Mouse (Mus musculus) lung, adult 2 months (tissue): ENCODE measurements around the gene Catsper4. TPM values are rescaled to one million over a fixed set of nuclear protein-coding genes. Genes with fewer than 3 reads are reported as not detected.
A peak's percentile ranks its signal among the peaks of the same experiment; 100 is the strongest.

Experiments used
- DNase-seq: peaks from one replicate; pipeline ENCODE4 v3.0.0; 2022
- H3K4me1 ChIP-seq: fragments of 200-500 bp; 2 replicates; pipeline ENCODE4 v1.6.1; 2011; ENCODE audit warnings: low read length; ENCODE audit not compliant: control insufficient read depth, insufficient read depth
- H3K4me3 ChIP-seq: fragments of 200-500 bp; replicated peaks from 2 replicates; pipeline ENCODE3; 2011; ENCODE audit warnings: low read depth, mild to moderate bottlenecking, control low read depth, low read length; ENCODE audit errors: extremely low read depth
- CTCF ChIP-seq: fragments of 200-500 bp; IDR thresholded peaks from 2 replicates; pipeline ENCODE4 v1.5.1; 2011; ENCODE audit warnings: mild to moderate bottlenecking, low read length, control low read depth; ENCODE audit not compliant: insufficient read depth
- POLR2A ChIP-seq: fragments of 200-500 bp; IDR thresholded peaks from 2 replicates; pipeline ENCODE4 v1.6.1; 2011; ENCODE audit warnings: low read depth, mild to moderate bottlenecking, control low read depth, low read length, borderline replicate concordance; ENCODE audit errors: extremely low read depth
- WGBS: fragments of 180-500 bp; shearing (Covaris S2); methylation state at CpG from one replicate; pipeline ENCODE4 v1.1.7; 2018; 5-methylcytosine and 5-hydroxymethylcytosine counted together
- polyA plus RNA-seq: library from polyadenylated mRNA; depleted of rRNA; stranded (reverse); fragments of >200 nt; gene quantifications from 2 replicates; pipeline ENCODE4 v1.2.3, GENCODE M21; 2012; rRNA removed

The Catsper4 gene
- polyA plus RNA-seq, 1 experiment = 0.20 TPM

GRCm38 (mm10) chr4:134186268-134186667, 40.9 kb downstream of the Catsper4 start:
- TF ChIP-seq POLR2A (no peak), CTCF (no peak)
- 2% methylated on average over 22 of the region's 22 CpGs for WGBS
- no peak for DNase-seq
- Histone ChIP-seq H3K4me3 (peak overlapping the region; percentile 71), H3K4me1 (no peaks in the 10 kb centered on the region; the same call in 1 of the 2 replicates)

- H3K4me3 ChIP-seq = no peak overlapping the region
- no peaks in the 10 kb centered on the region; the same call in 1 of the 2 replicates for H3K4me1 ChIP-seq
- 82% methylated on average over 3 of the region's 3 CpGs for WGBS
- no peak for DNase-seq
- TF ChIP-seq POLR2A = no peak
- TF ChIP-seq CTCF = no peak
These were observed 41.6 kb downstream of the Catsper4 start for GRCm38 (mm10) chr4:134185569-134185968.

GRCm38 (mm10) chr4:134183711-134184110, 43.5 kb downstream of the Catsper4 start:
- WGBS = 64% methylated on average over 3 of the region's 3 CpGs
- no peak for TF ChIP-seq POLR2A
- TF ChIP-seq CTCF = no peak
- H3K4me3 ChIP-seq = no peak overlapping the region
- no peak for DNase-seq
- no peaks in the 10 kb centered on the region; the same call in 1 of the 2 replicates for H3K4me1 ChIP-seq

GRCm38 (mm10) chr4:134181825-134182224, 45.4 kb downstream of the Catsper4 start:
- DNase-seq = no peak
- TF ChIP-seq CTCF = no peak
- TF ChIP-seq POLR2A = no peak
- no peaks in the 10 kb centered on the region; the same call in 1 of the 2 replicates for H3K4me1 ChIP-seq
- no peak overlapping the region for H3K4me3 ChIP-seq

- 96% methylated on average over 1 of the region's 1 CpGs for WGBS
- no peaks in the 10 kb centered on the region; the same call in 1 of the 2 replicates for H3K4me1 ChIP-seq
- H3K4me3 ChIP-seq = no peak overlapping the region
- TF ChIP-seq POLR2A (no peak), CTCF (no peak)
- DNase-seq = no peak
These were observed 46.1 kb downstream of the Catsper4 start for GRCm38 (mm10) chr4:134181112-134181511.

- Histone ChIP-seq H3K4me3 (no peak overlapping the region), H3K4me1 (no peaks in the 10 kb centered on the region)
- DNase-seq = no peak
- 65% methylated on average over 3 of the region's 3 CpGs for WGBS
- no peak for TF ChIP-seq CTCF
- no peak for TF ChIP-seq POLR2A
These were observed 54.8 kb downstream of the Catsper4 start for GRCm38 (mm10) chr4:134172391-134172790.

GRCm38 (mm10) chr4:134166906-134167305, 60.3 kb downstream of the Catsper4 start:
- WGBS = 94% methylated on average over 3 of the region's 3 CpGs
- no peak for DNase-seq
- no peak overlapping the region for H3K4me3 ChIP-seq
- no peaks in the 10 kb centered on the region; the same call in 1 of the 2 replicates for H3K4me1 ChIP-seq
- TF ChIP-seq POLR2A (no peak), CTCF (no peak)

GRCm38 (mm10) chr4:134165548-134166465, 61.4 kb downstream of the Catsper4 start:
- H3K4me3 ChIP-seq = no peak overlapping the region
- no peak for DNase-seq
- WGBS = 83% methylated on average over 3 of the region's 3 CpGs
- no peaks in the 10 kb centered on the region; the same call in 1 of the 2 replicates for H3K4me1 ChIP-seq
- TF ChIP-seq POLR2A = no peak

GRCm38 (mm10) chr4:134165024-134165423, 62.2 kb downstream of the Catsper4 start:
- 53% methylated on average over 6 of the region's 6 CpGs for WGBS

GRCm38 (mm10) chr4:134164591-134164990, 62.6 kb downstream of the Catsper4 start:
- no peaks in the 10 kb centered on the region; the same call in 1 of the 2 replicates for H3K4me1 ChIP-seq
- WGBS = 76% methylated on average over 6 of the region's 6 CpGs
- H3K4me3 ChIP-seq = no peak overlapping the region
- no peak for DNase-seq
- TF ChIP-seq CTCF = no peak
- TF ChIP-seq POLR2A = no peak

More at GRCm38 (mm10) chr4:134165024-134165423, 62.2 kb downstream of the Catsper4 start:
- TF ChIP-seq CTCF = no peak
- TF ChIP-seq POLR2A = peak; percentile 5; the same call in 1 of the 2 replicates
- no peaks in the 10 kb centered on the region; the same call in 1 of the 2 replicates for H3K4me1 ChIP-seq
- DNase-seq = no peak
- H3K4me3 ChIP-seq = no peak overlapping the region

Other genes with a start within 250 kb of the Catsper4 start
- gene Dhdds, start 226.5 kb downstream of the Catsper4 start, polyA plus RNA-seq = 21.6 and 28.4 TPM in 2 replicates
- gene Lin28a, start 208.5 kb downstream of the Catsper4 start, polyA plus RNA-seq = 0.06 TPM in 1 of 2 replicates, not detected in the other
- gene Zfp683, start 173.5 kb downstream of the Catsper4 start, polyA plus RNA-seq = 0.27 and 0.58 TPM in 2 replicates
- 7.2 and 14.7 TPM in 2 replicates for gene Crybg2, start 166.6 kb downstream of the Catsper4 start, polyA plus RNA-seq
- 52.8 and 76.5 TPM in 2 replicates for gene Cd52, start 132.3 kb downstream of the Catsper4 start, polyA plus RNA-seq
- gene Ubxn11, start 124.8 kb downstream of the Catsper4 start, polyA plus RNA-seq = 28.8 and 30.0 TPM in 2 replicates
- 654 and 703 TPM in 2 replicates for gene Sh3bgrl3, start 98.6 kb downstream of the Catsper4 start, polyA plus RNA-seq
- 17.1 and 30.2 TPM in 2 replicates for gene Cep85, start 40.3 kb downstream of the Catsper4 start, polyA plus RNA-seq
- gene Gm7534, start 24.4 kb downstream of the Catsper4 start, polyA plus RNA-seq = not detected in 2 replicates
- 13.8 and 15.8 TPM in 2 replicates for gene Cnksr1, start 11.0 kb upstream of the Catsper4 start, polyA plus RNA-seq
- gene E130218I03Rik, start 16.3 kb upstream of the Catsper4 start, polyA plus RNA-seq = not detected in 2 replicates
- gene Zfp593, start 18.2 kb upstream of the Catsper4 start, polyA plus RNA-seq = 7.2 and 7.5 TPM in 2 replicates
- gene Gm30191, start 19.6 kb upstream of the Catsper4 start, polyA plus RNA-seq = not detected in 2 replicates
- 37.9 and 61.1 TPM in 2 replicates for gene Grrp1, start 26.7 kb upstream of the Catsper4 start, polyA plus RNA-seq
- 2.3 and 4.3 TPM in 2 replicates for gene Pdik1l, start 60.5 kb upstream of the Catsper4 start, polyA plus RNA-seq
- gene Trim63, start 87.7 kb upstream of the Catsper4 start, polyA plus RNA-seq = 2.0 and 4.6 TPM in 2 replicates
- 0.41 and 0.51 TPM in 2 replicates for gene Slc30a2, start 115.8 kb upstream of the Catsper4 start, polyA plus RNA-seq
- 1.9 and 3.7 TPM in 2 replicates for gene Extl1, start 156.5 kb upstream of the Catsper4 start, polyA plus RNA-seq
- gene Pafah2, start 168.9 kb upstream of the Catsper4 start, polyA plus RNA-seq = 35.6 and 41.0 TPM in 2 replicates
- 18.8 and 38.6 TPM in 2 replicates for gene Stmn1, start 240.9 kb upstream of the Catsper4 start, polyA plus RNA-seq